Mouse (Mus musculus) left cerebral cortex, postnatal 36 days (tissue): ENCODE results near the gene 2700081O15Rik. TPM values are rescaled to one million over a fixed set of nuclear protein-coding genes. Genes with fewer than 3 reads are reported as not detected.
A peak's percentile ranks its signal among the peaks of the same experiment; 100 is the strongest.

Experiments used
- DNase-seq, 2 experiments: peaks; one replicate each; pipeline ENCODE4 v3.0.0; 2021 to 2022; ENCODE audit warnings: low spot score in 2 of 2, mixed read lengths in 1 of 2
- intact Hi-C: fragments of 180-260 bp; cut with DNase I; formaldehyde crosslinking; loops from one replicate; pipeline ENCODE4 v1.15.1; 2025
- total RNA-seq, 2 experiments: library from RNA; stranded (reverse); gene quantifications; 2 replicates each; pipeline ENCODE4 v1.2.3; 2021

The 2700081O15Rik gene
- total RNA-seq, 2 experiments from 2014 or later, result 34.7 to 37.3 TPM

DNA sequence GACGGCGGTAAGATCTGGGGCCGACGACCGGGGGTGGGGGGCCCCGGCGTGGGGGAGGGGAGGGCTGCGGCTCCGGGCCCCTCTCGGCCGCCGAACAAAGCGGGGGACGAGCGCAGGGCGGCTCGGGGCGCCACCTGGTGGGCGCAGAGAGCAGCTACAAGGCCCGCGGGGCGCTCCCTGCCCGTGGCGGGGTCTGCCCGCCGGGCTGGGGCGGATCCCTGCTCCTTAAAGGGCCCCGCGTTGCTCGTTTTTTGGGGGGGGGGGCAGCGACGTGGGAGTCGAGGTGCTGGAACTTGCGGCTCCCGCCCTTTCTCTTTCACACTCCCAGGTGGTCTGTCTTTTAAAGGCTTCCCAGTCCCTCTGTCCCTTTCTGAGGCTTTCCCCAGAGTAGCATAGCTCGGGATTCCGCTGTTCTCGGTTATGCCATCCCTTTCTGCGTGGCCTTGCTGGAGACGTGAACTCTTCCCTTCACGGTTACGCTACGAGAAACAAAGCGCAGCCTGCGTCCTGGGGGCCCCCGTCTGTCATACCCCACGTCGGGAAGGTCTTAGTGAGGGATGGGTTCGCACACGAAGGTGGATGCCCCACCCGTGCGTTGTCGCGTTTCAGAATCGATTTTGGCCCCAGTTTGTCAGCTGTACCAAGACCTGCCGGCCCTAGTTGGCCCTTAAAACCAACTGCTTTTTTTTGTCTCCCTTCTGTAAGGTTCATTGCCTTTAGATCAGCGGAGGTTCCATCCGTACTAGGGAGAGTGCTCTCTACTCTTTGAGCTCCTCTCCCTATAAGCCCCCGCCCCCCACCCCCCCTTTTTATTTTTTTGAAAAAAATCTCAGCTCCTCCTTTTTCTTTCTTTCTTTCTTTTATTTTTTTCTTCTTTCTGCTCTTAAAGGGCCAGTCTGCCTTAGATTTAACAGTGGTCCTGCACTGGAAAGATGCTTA, 755 bp downstream of the 2700081O15Rik start:
- peak; percentile 79 to 85 for DNase-seq
- intact Hi-C loops, result loop anchor here (5.0 to 10.0 kb wide), 5 partner anchors 36 to 353 kb away; partner anchors contain the start of genes Mark2, Rcor2 and Spindoc

DNA sequence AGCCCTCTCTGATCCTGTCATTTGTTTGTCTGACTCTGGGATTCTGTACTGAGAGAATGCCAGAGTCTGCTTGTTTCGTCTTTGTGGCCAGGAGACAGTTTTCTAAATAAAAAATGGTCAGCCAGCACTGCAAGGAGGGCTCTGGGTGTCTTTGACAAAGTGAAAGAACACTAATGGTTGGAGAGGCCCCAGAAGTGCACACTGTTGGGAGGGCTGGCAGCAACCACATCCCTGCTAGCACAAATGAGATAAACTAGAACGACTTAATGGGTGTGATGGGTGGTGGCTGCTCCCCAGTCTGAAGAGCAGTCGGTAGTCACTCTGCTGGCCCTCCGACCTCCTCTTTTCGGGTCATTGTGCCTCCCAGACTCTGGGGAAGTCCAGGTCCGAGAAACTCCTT, 1.7 kb downstream of the 2700081O15Rik start:
- no peak for DNase-seq
- intact Hi-C loops, result loop anchor here (5.0 to 10.0 kb wide), 5 partner anchors 37 to 354 kb away; partner anchors contain the start of genes Mark2, Rcor2 and Spindoc

DNA sequence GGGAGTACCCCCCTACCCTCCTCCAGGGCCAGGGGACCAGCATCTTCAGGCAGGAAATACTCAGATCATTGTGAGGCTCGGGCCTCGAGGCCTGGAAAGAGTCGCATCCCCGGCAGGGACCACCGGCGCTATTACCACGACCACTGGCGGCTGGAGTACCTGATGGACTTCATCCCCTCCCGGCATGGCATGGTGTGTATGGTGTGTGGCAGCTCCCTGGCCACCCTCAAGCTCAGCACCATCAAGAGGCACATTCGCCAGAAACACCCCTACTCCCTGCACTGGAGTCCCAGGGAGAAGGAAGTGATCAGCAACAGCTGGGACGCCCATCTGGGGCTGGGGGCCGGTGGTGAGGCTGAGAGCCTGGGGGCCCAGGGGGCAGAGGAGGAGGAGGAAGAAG, 2.7 kb downstream of the 2700081O15Rik start:
- intact Hi-C loops, result no loop called here
- DNase-seq, result no peak

DNA sequence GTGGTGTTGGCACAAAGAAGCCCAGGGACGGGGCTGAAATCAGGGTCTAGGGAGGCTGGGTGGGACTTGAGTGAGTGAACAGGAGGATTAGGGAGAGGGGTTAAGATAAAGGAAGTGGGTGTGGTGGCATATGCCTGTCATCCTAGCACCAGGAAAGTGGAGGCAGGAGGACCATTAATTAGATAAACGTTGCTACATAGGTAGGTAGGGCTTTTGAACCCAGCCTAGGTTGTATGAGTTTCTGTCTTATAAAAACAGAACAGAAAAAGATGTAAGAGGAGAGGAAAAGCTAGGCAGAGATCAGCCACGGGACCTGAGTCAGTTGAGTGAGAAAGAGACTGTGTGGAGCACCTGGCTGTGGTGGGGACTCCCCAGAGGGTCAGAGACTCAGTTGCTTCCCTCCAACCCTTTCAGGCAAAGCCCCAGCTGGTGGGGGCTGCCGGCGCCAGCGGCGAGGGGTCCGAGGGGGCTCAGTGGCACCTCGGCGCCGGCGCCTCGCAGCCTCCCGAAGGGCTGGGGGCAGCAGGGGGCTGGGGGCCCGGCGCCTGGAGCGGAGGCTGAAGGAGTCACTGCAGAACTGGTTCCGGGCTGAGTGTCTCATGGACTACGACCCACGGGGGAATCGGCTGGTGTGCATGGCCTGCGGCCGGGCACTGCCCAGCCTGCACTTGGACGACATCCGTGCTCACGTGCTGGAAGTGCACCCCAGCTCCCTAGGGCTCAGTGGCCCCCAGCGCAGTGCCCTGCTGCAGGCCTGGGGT, 3.6 kb downstream of the 2700081O15Rik start:
- no peak for DNase-seq
- intact Hi-C loops, result no loop called here

- DNase-seq, result peak; percentile 77 to 84
- intact Hi-C loops, result no loop called here
These were observed 4.5 kb downstream of the 2700081O15Rik start for GRCm38 (mm10) chr19:7421602-7422591.

GRCm38 (mm10) chr19:7422656-7423027, 5.2 kb downstream of the 2700081O15Rik start:
- intact Hi-C loops, result no loop called here
- DNase-seq, result peak; percentile 48 to 50

GRCm38 (mm10) chr19:7423028-7423655, 5.7 kb downstream of the 2700081O15Rik start:
- intact Hi-C loops, result no loop called here

DNA sequence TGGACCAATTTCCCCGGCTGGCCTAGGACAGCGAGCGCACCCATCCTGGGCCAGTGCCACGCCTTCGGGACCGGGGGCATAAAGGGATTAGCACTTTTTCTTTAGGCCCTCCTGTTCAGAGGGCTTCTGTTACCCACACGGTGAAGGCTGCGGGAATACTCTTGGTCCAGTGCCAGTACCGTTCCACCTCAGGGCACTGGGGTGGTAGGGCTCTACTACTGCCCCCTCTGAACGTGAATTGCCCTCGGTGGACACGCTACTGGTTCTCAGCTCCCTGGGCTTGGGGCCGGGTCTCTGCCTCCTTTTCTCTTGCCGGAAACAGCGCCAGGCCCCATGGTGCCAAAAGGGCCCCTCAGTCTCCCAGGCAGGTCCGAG, 6.2 kb downstream of the 2700081O15Rik start:
- DNase-seq, result no peak
- intact Hi-C loops, result no loop called here

More at GRCm38 (mm10) chr19:7423028-7423655, 5.7 kb downstream of the 2700081O15Rik start:
- DNase-seq, result peak; percentile 72 to 78

DNA sequence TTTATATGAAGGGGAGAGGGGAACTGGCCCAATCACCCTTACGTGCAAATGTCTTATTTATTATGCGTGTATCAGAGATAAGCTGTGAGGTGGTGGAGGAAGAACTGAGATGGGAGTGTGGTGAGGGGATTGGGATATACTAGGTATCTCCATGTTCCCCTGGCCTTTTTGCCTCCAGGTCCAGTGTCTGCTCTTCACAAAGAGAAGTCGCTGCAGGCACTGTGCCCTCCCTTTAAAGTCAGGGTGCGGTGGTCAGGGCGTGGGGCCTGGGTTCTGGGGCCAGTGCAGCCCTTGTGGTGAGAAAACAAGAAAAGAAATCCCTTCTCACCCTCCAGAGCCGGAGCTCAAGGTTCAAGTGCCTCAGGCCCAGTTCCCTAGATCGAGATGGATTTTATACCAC, 6.7 kb downstream of the 2700081O15Rik start:
- intact Hi-C loops, result no loop called here
- DNase-seq, result no peak

DNA sequence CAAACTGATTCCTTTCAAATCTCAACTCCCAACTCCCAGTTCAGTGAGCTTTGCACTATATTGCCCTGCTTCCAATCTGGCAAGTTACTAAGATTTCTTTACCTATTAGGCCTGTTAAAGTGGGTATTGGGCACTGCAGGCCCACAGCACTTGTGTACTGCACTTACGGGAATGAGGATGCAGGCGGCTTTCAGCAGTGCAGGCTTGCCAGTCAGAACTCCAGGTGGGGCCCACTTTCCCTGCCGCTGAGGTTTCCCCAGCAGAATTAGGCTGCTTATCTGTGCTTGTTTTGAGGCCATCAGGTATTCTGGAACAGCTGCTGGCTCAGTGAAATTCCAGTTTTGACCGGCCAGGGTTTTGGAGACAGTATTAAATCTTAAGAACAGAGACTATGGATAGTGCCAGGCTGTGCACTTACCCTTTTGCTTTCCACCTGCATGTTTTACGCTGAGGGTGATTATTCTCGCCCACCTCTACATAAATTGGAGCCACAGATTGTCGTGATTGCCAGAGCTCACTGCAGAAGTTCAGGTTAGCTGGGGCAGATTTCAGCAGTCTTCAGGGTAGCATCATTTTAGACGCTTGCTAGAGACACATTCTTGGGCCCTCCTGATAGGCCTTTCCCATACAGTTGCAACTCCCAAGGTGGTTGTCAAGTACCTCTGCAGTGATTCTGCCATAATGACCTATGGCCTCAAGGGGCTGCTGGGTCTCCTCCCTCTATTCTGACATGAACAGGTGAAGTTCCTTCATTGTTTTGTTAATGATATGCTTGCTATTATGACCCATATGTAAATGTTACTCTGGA, 7.4 kb downstream of the 2700081O15Rik start:
- intact Hi-C loops, result no loop called here
- DNase-seq, result no peak

DNA sequence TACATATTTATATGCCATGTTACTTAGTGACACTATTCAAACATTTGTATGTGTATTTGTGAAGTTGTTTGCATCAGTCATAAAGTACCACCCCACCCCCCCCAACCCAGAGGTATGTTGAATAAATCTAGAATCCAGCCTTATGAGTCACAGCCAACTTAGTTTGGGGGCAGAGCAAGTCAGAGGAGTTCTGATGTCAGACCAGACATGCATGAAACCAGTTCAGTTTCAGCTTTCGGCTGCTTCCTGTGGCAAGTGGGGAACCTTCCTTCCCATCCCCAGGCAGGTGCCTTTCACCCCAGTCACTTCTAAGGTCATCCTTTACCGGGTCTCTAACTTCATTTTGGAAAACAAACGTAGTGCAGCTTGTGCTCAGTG, 8.0 kb downstream of the 2700081O15Rik start:
- intact Hi-C loops, result no loop called here
- DNase-seq, result no peak

DNA sequence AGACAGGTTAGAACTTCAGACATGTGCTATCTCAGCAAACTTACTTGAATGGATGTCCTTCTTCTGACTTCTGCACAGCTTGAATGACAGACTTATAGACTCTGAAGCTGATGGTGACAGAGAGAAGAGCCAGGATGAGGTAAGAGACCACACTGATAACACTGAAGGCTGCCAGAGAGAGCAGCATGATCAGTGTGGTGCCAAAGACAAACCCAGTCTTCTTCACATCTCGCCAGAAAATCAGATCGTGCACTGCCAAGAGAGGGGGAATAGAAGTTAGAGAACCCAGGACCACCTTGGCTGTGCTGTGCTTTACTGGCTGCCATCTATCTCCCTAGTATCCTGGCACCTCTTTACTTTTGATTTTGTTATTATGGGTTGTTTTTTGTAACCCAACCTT, 17.5 kb downstream of the 2700081O15Rik start:
- intact Hi-C loops, result no loop called here
- DNase-seq, result no peak

GRCm38 (mm10) chr19:7436061-7436970, 18.9 kb downstream of the 2700081O15Rik start:
- no peak for DNase-seq
- intact Hi-C loops, result no loop called here

GRCm38 (mm10) chr19:7438295-7438694, 20.9 kb downstream of the 2700081O15Rik start:
- DNase-seq, result no peak
- intact Hi-C loops, result no loop called here

DNA sequence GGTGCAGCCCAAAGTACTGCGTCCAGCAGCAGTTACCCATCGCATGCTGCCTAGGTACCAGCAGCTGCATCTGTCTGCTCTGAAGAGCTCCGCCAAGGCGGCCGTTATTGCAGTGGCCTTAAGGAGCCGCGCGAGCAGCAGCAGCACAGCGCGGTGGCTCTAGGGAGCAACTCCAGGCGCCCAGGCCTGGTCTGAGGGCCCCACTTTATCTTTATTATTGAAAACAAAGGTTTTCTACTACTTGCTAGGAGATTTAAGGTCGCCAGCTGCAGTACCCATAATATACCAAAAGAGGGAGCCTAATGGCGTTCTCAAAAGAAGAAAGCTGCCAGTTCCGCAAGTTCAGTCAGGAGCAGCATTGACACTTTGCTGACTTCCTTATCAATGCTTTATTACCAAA, 24.1 kb downstream of the 2700081O15Rik start:
- DNase-seq, result peak in 1 of 2 experiments; percentile 37
- intact Hi-C loops, result no loop called here

DNA sequence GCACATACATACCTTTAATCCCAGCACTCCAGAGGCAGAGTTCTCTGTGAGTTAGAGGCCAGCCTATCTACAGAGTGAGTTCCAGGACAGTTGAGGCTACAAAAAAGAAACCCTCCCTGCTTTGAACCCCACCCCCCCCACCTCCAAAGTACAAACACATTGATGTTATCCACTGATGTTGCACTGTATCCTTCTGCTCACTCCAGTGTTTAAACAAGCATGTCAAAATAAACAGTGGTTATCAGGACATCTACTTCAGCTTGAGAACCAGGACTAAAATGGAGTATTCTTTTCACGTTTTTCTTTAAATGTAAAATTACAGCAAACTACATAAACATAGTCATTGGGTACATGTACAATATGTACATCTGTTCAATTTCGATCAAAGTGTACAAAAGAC, 27.7 kb downstream of the 2700081O15Rik start:
- intact Hi-C loops, result no loop called here
- no peak for DNase-seq

- no peak for DNase-seq
- intact Hi-C loops, result no loop called here
These were observed 28.2 kb downstream of the 2700081O15Rik start for GRCm38 (mm10) chr19:7445596-7445995.
